Mouse (Mus musculus): Measurements from ENCODE around the gene Gm27021.

- TF ChIP-seq CTCF (IDR thresholded peaks at IDR 0.05; ENCODE audit: low read depth) (no peak), EP300 (optimal IDR thresholded peaks at IDR 0.05) (no peak)
These were observed 561 bp upstream of the Gm27021 start, which contains the start of gene Emc8 for GRCm38 (mm10) chr8:120668374-120668905.

Data from stomach, postnatal 0 days (tissue).